In the genomic region with DNA sequence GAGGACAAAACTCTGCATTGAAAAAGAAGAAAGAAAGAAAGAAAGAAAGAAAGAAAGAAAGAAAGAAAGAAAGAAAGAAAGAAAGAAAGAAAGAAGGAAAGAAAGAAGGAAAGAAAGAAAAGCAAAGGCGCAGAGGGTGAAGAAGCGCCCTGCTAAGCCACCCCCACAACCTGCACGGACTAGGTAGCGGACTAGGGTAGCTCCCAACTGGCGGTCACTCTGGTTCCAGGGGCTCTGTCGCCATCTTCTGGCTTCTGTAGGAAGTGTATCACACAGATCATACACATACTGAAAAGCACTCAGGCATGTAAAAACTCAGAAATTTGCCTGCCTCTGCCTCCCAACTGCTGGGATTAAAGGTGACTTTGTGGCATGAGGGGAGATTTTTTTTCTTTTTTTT, we compare ENCODE assay signal across 7 mouse cellular contexts. TPM values are rescaled to one million over a fixed set of nuclear protein-coding genes. Genes with fewer than 3 reads are reported as not detected.
DNase-seq lines count a peak whose midpoint lies in the region; ATAC-seq lines count a peak whose summit lies in the region.

No protein-coding gene starts in this region.

- H3K4me3 ChIP-seq in midbrain, embryonic 10.5 days = no peak overlapping the region
- no peak overlapping the region for H3K4me3 ChIP-seq in midbrain, embryonic 15.5 days
- no peak overlapping the region for H3K4me3 ChIP-seq in liver, embryonic 13.5 days (replicated peaks)

- peaks cover 14% of the 10 kb centered on the region for H3K4me1 ChIP-seq in midbrain, embryonic 10.5 days
- H3K4me1 ChIP-seq in midbrain, embryonic 15.5 days = peaks cover 11% of the 10 kb centered on the region
- peaks cover 12% of the 10 kb centered on the region; the same call in 1 of the 2 replicates for H3K4me1 ChIP-seq in liver, embryonic 13.5 days (replicated peaks)

- intact Hi-C loops in heart, postnatal 36 days (cut with DNase I) = loop anchor here (1.0 to 10.0 kb wide), 4 partner anchors 23 to 199 kb away; a partner anchor contains a TSS

- H3K27me3 ChIP-seq in midbrain, embryonic 10.5 days (ENCODE audit: low read depth, poor library complexity, severe bottlenecking) = peaks cover 10% of the 10 kb centered on the region
- H3K27me3 ChIP-seq in midbrain, embryonic 15.5 days (replicated peaks) = no peaks in the 10 kb centered on the region
- peaks cover 27% of the 10 kb centered on the region for H3K27me3 ChIP-seq in liver, embryonic 13.5 days

- 24% methylated on average over 6 of the region's 6 CpGs for WGBS in midbrain, embryonic 10.5 days
- WGBS in midbrain, embryonic 15.5 days = 20% methylated on average over 6 of the region's 6 CpGs
- WGBS in liver, embryonic 13.5 days (ENCODE audit: insufficient replicate concordance) = 20% methylated on average over 6 of the region's 6 CpGs

- H3K27ac ChIP-seq in midbrain, embryonic 10.5 days (replicated peaks) = no peak overlapping the region
- no peak overlapping the region for H3K27ac ChIP-seq in midbrain, embryonic 15.5 days
- H3K27ac ChIP-seq in liver, embryonic 13.5 days = no peak overlapping the region

- no peaks in the 10 kb centered on the region for H3K9me3 ChIP-seq in midbrain, embryonic 10.5 days (replicated peaks)
- H3K9me3 ChIP-seq in midbrain, embryonic 15.5 days = no peaks in the 10 kb centered on the region
- no peaks in the 10 kb centered on the region for H3K9me3 ChIP-seq in liver, embryonic 13.5 days (replicated peaks)

- peak; percentile 58 for DNase-seq in midbrain, embryonic 10.5 days (ENCODE audit: low spot score)
- DNase-seq in R1 (ENCODE audit: low read depth, low spot score) = peak; percentile 90
- DNase-seq in cerebellum, adult 9-10 months = peak; percentile 90
- peak; percentile 68 to 77 for DNase-seq in heart, postnatal 36 days
- DNase-seq in liver, embryonic 13.5 days = peak; percentile 67
- peak; percentile 64 to 87 for DNase-seq in spleen, postnatal 10 days (ENCODE audit: low spot score in 2 of 2)

- H3K4me2 ChIP-seq in midbrain, embryonic 15.5 days = no peak overlapping the region
- no peak overlapping the region for H3K4me2 ChIP-seq in liver, embryonic 13.5 days

- no peak overlapping the region for H3K9ac ChIP-seq in midbrain, embryonic 15.5 days
- H3K9ac ChIP-seq in liver, embryonic 13.5 days = no peak overlapping the region

- no peak for ATAC-seq in midbrain, embryonic 15.5 days (replicated peaks)
- peak; percentile 51; the same call in 1 of the 2 replicates for ATAC-seq in liver, embryonic 13.5 days (ENCODE audit: low read depth)

- H3K36me3 ChIP-seq in midbrain, embryonic 10.5 days = no peaks in the 10 kb centered on the region; the same call in 1 of the 2 replicates
- H3K36me3 ChIP-seq in midbrain, embryonic 15.5 days (replicated peaks) = no peaks in the 10 kb centered on the region
- no peaks in the 10 kb centered on the region for H3K36me3 ChIP-seq in liver, embryonic 13.5 days

RNA-seq across cellular contexts. Expression of a gene that starts 13.4 kb away (rescaled TPM):
- polyA plus RNA-seq in midbrain, embryonic 10.5 days (2016; fragmentation: Nextera tagmentation; extraction: Ambion mirVana) = 6.3 and 6.4 TPM in 2 replicates
- 18.3 and 18.8 TPM in 2 replicates for polyA plus RNA-seq in midbrain, embryonic 15.5 days (2015; fragmentation: Nextera tagmentation; extraction: Ambion mirVana)
- 1 to 10 TPM; 8.1 to 8.6 TPM for total RNA-seq in heart, postnatal 36 days (2021)
- 1.0 and 1.1 TPM in 2 replicates for polyA plus RNA-seq in liver, embryonic 13.5 days (2015; fragmentation: Nextera tagmentation; extraction: Ambion mirVana)

RNA-seq across cellular contexts. Expression of a gene that starts 17.8 kb away (rescaled TPM):
- 0.12 and 0.32 TPM in 2 replicates for polyA plus RNA-seq in midbrain, embryonic 10.5 days (2016; fragmentation: Nextera tagmentation; extraction: Ambion mirVana)
- polyA plus RNA-seq in midbrain, embryonic 15.5 days (2015; fragmentation: Nextera tagmentation; extraction: Ambion mirVana) = 6.2 TPM in 2 replicates
- total RNA-seq in heart, postnatal 36 days (2021) = under 1 TPM; 0.49 to 0.64 TPM
- polyA plus RNA-seq in liver, embryonic 13.5 days (2015; fragmentation: Nextera tagmentation; extraction: Ambion mirVana) = 0.12 TPM in 1 of 2 replicates, not detected in the other

RNA-seq across cellular contexts. Expression of a gene that starts 25.3 kb away (rescaled TPM):
- polyA plus RNA-seq in midbrain, embryonic 10.5 days (2016; fragmentation: Nextera tagmentation; extraction: Ambion mirVana) = 338 and 351 TPM in 2 replicates
- 227 and 250 TPM in 2 replicates for polyA plus RNA-seq in midbrain, embryonic 15.5 days (2015; fragmentation: Nextera tagmentation; extraction: Ambion mirVana)
- total RNA-seq in heart, postnatal 36 days (2021) = 10 to 100 TPM; 82.1 to 82.2 TPM
- 81.2 and 87.4 TPM in 2 replicates for polyA plus RNA-seq in liver, embryonic 13.5 days (2015; fragmentation: Nextera tagmentation; extraction: Ambion mirVana)

RNA-seq across cellular contexts. Expression of a gene that starts 25.9 kb away (rescaled TPM):
- 0.48 and 0.91 TPM in 2 replicates for polyA plus RNA-seq in midbrain, embryonic 10.5 days (2016; fragmentation: Nextera tagmentation; extraction: Ambion mirVana)
- 0.67 and 0.79 TPM in 2 replicates for polyA plus RNA-seq in midbrain, embryonic 15.5 days (2015; fragmentation: Nextera tagmentation; extraction: Ambion mirVana)
- 10 to 100 TPM; 75.9 to 83.8 TPM for total RNA-seq in heart, postnatal 36 days (2021)
- 1.8 and 2.5 TPM in 2 replicates for polyA plus RNA-seq in liver, embryonic 13.5 days (2015; fragmentation: Nextera tagmentation; extraction: Ambion mirVana)

RNA-seq across cellular contexts. Expression of a gene that starts 32.6 kb away (rescaled TPM):
- 610 and 635 TPM in 2 replicates for polyA plus RNA-seq in midbrain, embryonic 10.5 days (2016; fragmentation: Nextera tagmentation; extraction: Ambion mirVana)
- polyA plus RNA-seq in midbrain, embryonic 15.5 days (2015; fragmentation: Nextera tagmentation; extraction: Ambion mirVana) = 581 and 629 TPM in 2 replicates
- total RNA-seq in heart, postnatal 36 days (2021) = 1,000 to 10,000 TPM; 1,920 to 2,020 TPM
- 474 and 603 TPM in 2 replicates for polyA plus RNA-seq in liver, embryonic 13.5 days (2015; fragmentation: Nextera tagmentation; extraction: Ambion mirVana)
